Mouse (Mus musculus): ENCODE data around the gene Armc7.

DNA sequence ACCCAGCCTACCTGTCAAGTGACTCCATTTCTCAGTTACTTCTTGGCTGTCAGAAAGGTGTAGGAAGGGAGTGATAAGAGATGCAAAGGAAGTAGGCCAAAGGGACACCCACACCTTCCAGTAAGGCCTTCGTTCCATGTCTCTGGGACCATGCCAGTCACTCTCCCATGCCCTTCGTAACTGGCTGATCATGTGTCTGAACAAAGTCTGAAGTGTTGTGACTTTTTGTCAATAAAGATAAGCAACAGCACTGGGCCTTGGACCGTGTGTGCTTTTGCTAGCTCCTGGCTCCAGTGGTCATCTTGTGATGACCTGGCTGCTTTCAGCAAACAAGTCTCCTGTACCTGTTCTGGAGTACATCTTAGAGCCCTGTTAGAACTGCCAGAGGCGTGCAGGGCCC lies 42.7 kb upstream of the Armc7 start:
- TF ChIP-seq EP300 (IDR thresholded peaks at IDR 0.05; ENCODE audit: low read depth): no peak
- no peak for TF ChIP-seq CTCF (IDR thresholded peaks at IDR 0.05; ENCODE audit: low read depth)

Measured in heart, postnatal 0 days (tissue).